Comparison of ENCODE assay signal across 9 mouse cellular contexts in the genomic region with DNA sequence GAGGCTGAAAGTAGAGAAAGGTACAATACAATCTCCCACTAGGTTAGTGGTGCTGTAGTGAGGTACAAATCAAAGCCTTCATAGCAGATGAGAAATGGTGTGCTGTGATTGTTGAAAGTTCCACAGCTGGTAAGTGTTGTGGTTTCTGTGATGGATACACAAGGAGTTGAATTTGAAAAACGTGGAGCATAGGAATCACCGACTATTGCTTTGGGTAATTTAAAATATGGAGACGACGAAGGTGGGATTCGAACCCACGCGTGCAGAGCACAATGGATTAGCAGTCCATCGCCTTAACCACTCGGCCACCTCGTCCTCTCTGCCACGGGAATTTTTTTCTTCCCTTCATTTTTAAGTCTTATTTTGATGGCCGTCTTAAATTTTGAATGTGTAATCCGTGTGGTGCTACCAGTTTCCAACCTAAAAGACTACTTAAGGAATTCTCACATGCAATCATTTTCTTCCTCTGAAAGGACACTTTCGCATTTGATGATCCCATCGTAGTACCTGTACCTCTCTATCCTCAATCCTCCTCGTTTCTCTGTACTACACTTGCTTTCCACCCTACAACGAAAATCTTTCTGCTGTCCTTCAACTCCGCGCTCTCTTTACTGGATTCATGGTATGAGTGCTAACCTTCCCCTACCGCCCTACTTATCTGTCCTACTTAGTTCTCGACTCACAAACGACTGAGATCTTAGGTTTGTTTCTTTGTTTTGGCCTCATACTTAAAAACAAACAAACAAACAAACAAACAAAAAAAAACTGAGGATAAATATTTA. TPM values are rescaled to one million over a fixed set of nuclear protein-coding genes. Genes with fewer than 3 reads are reported as not detected.
DNase-seq lines count a peak whose midpoint lies in the region; ATAC-seq and TF ChIP-seq lines count a peak whose summit lies in the region.
"Had no signal": no experiment of that assay in that cellular context is flagged by ENCODE, and none has a peak within 500 bp of the region (broad histone marks: within the 10 kb centered on the region; RNA-seq: fewer than 3 reads in every experiment).

No protein-coding gene starts in this region.

- no peaks in the 10 kb centered on the region for H3K36me3 ChIP-seq in kidney, embryonic 15.5 days
- no peaks in the 10 kb centered on the region for H3K36me3 ChIP-seq in E14TG2a.4 (ENCODE audit: insufficient read depth, low read length)
- H3K36me3 ChIP-seq in intestine, embryonic 16.5 days (ENCODE audit: control insufficient read depth, insufficient read depth, low read length) = no peaks in the 10 kb centered on the region

- no peaks in the 10 kb centered on the region for H3K9me3 ChIP-seq in kidney, embryonic 15.5 days (replicated peaks)
- H3K9me3 ChIP-seq in E14TG2a.4 (ENCODE audit: low read length) = peaks cover 6% of the 10 kb centered on the region; the same call in 1 of the 2 replicates
- no peaks in the 10 kb centered on the region for H3K9me3 ChIP-seq in intestine, embryonic 16.5 days (ENCODE audit: control insufficient read depth, low read length)

- H3K4me3 ChIP-seq in kidney, embryonic 15.5 days (replicated peaks) = peak overlapping the region; percentile 22
- H3K4me3 ChIP-seq in E14TG2a.4 (replicated peaks; ENCODE audit: low read length) = peak overlapping the region; percentile 78
- H3K4me3 ChIP-seq in intestine, embryonic 16.5 days (ENCODE audit: low read length) = peak overlapping the region; percentile 28; the same call in 1 of the 2 replicates
- H3K4me3 ChIP-seq: left cerebral cortex, adult 2 months had no signal

- peaks cover 25% of the 10 kb centered on the region for H3K4me1 ChIP-seq in kidney, embryonic 15.5 days
- peaks cover 52% of the 10 kb centered on the region for H3K4me1 ChIP-seq in E14TG2a.4 (replicated peaks; ENCODE audit: low read depth, low read length)
- no peaks in the 10 kb centered on the region for H3K4me1 ChIP-seq in intestine, embryonic 16.5 days (ENCODE audit: control insufficient read depth, insufficient read depth, low read length)

- ATAC-seq in kidney, embryonic 15.5 days (replicated peaks; ENCODE audit: low FRiP score) = no peak
- ATAC-seq in intestine, embryonic 16.5 days = peak; percentile 53; the same call in 1 of the 2 replicates

- no peak for DNase-seq in kidney, postnatal 36 days
- DNase-seq in c-Kit-positive CD71-positive TER-119-positive erythroid progenitor cells, embryonic 14.5 days (ENCODE audit: low spot score) = peak; percentile 64
- DNase-seq in retina, embryonic 14.5 days (ENCODE audit: low spot score) = peak; percentile 75
- no peak for DNase-seq in gastrocnemius, adult 8-10 months (ENCODE audit: low spot score in 2 of 2)
- DNase-seq in ovary, postnatal 10 days (ENCODE audit: low spot score) = no peak

- no peak for TF ChIP-seq CTCF in E14TG2a.4 (conservative IDR thresholded peaks at IDR 0.05; ENCODE audit: low read length)

- no peak overlapping the region for H3K27ac ChIP-seq in kidney, embryonic 15.5 days
- no peak overlapping the region for H3K27ac ChIP-seq in intestine, embryonic 16.5 days (ENCODE audit: low read length)
- H3K27ac ChIP-seq: left cerebral cortex, adult 2 months had no signal

- no peak overlapping the region for H3K9ac ChIP-seq in kidney, embryonic 15.5 days
- H3K9ac ChIP-seq in intestine, embryonic 16.5 days (ENCODE audit: low read depth, low read length) = no peak overlapping the region

- H3K27me3 ChIP-seq in kidney, embryonic 15.5 days = peaks cover 70% of the 10 kb centered on the region
- H3K27me3 ChIP-seq in E14TG2a.4 (ENCODE audit: insufficient read depth, low read length) = peaks cover 38% of the 10 kb centered on the region
- H3K27me3 ChIP-seq in intestine, embryonic 16.5 days (replicated peaks; ENCODE audit: control insufficient read depth, insufficient read depth, low read length) = peaks cover 27% of the 10 kb centered on the region

- 2% methylated on average over 22 of the region's 22 CpGs for WGBS in kidney, embryonic 15.5 days
- 4% methylated on average over 22 of the region's 22 CpGs for WGBS in intestine, embryonic 16.5 days

- H3K4me2 ChIP-seq in kidney, embryonic 15.5 days = peak overlapping the region; percentile 34
- peak overlapping the region; percentile 13; the same call in 1 of the 2 replicates for H3K4me2 ChIP-seq in intestine, embryonic 16.5 days (ENCODE audit: low read depth, low read length)

RNA-seq across cellular contexts. Expression of a gene that starts 13.2 kb away (rescaled TPM):
- 0.08 and 0.17 TPM in 2 replicates for polyA plus RNA-seq in kidney, embryonic 15.5 days (2015; fragmentation: Nextera tagmentation; extraction: Ambion mirVana)
- polyA plus RNA-seq in intestine, embryonic 16.5 days (2015; fragmentation: Nextera tagmentation; extraction: Ambion mirVana) = 0.10 TPM in 1 of 2 replicates, not detected in the other
- total RNA-seq in gastrocnemius, adult 8-10 months (2022) = not detected
- total RNA-seq: left cerebral cortex, adult 2 months had no signal

RNA-seq across cellular contexts. Expression of a gene that starts 15.4 kb away (rescaled TPM):
- polyA plus RNA-seq in kidney, embryonic 15.5 days (2015; fragmentation: Nextera tagmentation; extraction: Ambion mirVana) = 0.14 and 0.35 TPM in 2 replicates
- 1.4 and 2.0 TPM in 2 replicates for polyA plus RNA-seq in intestine, embryonic 16.5 days (2015; fragmentation: Nextera tagmentation; extraction: Ambion mirVana)
- not detected for total RNA-seq in gastrocnemius, adult 8-10 months (2022)

RNA-seq across cellular contexts. Expression of a gene that starts 41.2 kb away (rescaled TPM):
- 9.8 and 11.2 TPM in 2 replicates for polyA plus RNA-seq in kidney, embryonic 15.5 days (2015; fragmentation: Nextera tagmentation; extraction: Ambion mirVana)
- 4.6 and 5.1 TPM in 2 replicates for polyA plus RNA-seq in intestine, embryonic 16.5 days (2015; fragmentation: Nextera tagmentation; extraction: Ambion mirVana)
- total RNA-seq in gastrocnemius, adult 8-10 months (2022) = 1 to 10 TPM in 3 of 4 experiments, not detected in 1; 3.0 to 6.5 (median 5.3) TPM

RNA-seq across cellular contexts. Expression of a gene that starts 41.5 kb away (rescaled TPM):
- polyA plus RNA-seq in kidney, embryonic 15.5 days (2015; fragmentation: Nextera tagmentation; extraction: Ambion mirVana) = 8.8 and 12.6 TPM in 2 replicates
- 1.8 and 2.9 TPM in 2 replicates for polyA plus RNA-seq in intestine, embryonic 16.5 days (2015; fragmentation: Nextera tagmentation; extraction: Ambion mirVana)
- total RNA-seq in gastrocnemius, adult 8-10 months (2022) = 1 to 10 TPM in 1 of 4 experiments, under 1 TPM in 1, not detected in 2; 0.75 to 7.0 TPM

RNA-seq across cellular contexts. Expression of a gene that starts 47.0 kb away (rescaled TPM):
- polyA plus RNA-seq in kidney, embryonic 15.5 days (2015; fragmentation: Nextera tagmentation; extraction: Ambion mirVana) = 30.5 and 31.4 TPM in 2 replicates
- polyA plus RNA-seq in intestine, embryonic 16.5 days (2015; fragmentation: Nextera tagmentation; extraction: Ambion mirVana) = 18.8 and 22.0 TPM in 2 replicates
- total RNA-seq in gastrocnemius, adult 8-10 months (2022) = 10 to 100 TPM; 28.5 to 37.8 (median 35.7) TPM

Comparison
In these comparisons a context has a peak if more than half of its experiments do, and no peak if none do; other contexts are left out.
1. H3K4me3 ChIP-seq: peak in every context shown above with its lines; median percentile 78 in E14TG2a.4; 28 in intestine, embryonic 16.5 days; 22 in kidney, embryonic 15.5 days.
2. DNase-seq: peak in c-Kit-positive CD71-positive TER-119-positive erythroid progenitor cells, embryonic 14.5 days (single experiment) and retina, embryonic 14.5 days (single experiment); none in kidney, postnatal 36 days (0 of 2), gastrocnemius, adult 8-10 months (0 of 2) and ovary, postnatal 10 days (single experiment).